Mouse (Mus musculus) lung, adult 18-20 months (tissue): ENCODE data around the gene M6pr.

Experiments used
- DNase-seq, 2 experiments: peaks; one replicate each; pipeline ENCODE4 v3.0.0; 2022; ENCODE audit warnings: mixed read lengths in 2 of 2

M6pr gene

DNA sequence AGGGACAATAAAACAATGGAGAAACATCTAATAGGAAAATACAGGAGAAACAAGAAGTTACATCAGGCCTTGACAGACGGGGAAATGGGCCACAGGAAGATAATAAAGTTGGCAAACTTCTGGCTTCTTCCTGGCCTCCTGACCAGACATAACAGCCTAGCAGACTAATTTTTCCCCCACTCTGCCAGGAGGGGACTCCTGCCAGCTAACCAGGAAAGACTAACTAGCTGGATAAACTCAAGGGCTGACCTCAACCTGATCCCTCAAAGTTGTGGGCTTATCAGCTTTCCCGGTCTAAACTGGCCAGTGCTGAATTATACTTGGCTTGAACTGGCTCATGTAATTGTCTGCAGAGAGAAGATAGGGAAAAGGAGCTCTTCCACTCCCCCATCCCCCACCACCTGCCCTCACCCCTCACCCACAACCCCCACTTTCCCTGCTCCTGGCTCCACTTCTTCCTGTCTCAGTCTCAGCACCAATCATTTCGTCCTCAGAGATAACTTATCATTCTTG is 8.8 kb upstream of the M6pr start:
- no peak for DNase-seq

DNA sequence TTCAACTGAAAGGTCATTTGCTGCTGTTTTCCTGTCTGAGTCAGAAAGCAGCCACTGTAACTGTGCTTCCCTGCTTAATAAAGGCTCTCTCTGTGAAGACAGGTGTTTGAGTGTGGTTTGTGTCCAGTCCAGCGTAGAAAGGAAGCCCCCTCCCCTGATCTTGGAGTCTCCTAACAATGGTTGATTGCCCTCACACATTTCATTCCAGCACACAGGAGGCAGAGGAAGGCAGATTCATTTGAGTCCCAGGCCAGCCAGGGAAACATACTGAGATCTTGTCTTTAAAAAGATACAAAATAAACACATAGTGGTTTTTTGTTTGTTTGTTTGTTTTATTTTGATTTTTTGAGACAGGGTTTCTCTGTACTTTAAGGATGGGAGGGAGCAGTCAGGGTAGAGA is 6.4 kb upstream of the M6pr start:
- no peak for DNase-seq

DNA sequence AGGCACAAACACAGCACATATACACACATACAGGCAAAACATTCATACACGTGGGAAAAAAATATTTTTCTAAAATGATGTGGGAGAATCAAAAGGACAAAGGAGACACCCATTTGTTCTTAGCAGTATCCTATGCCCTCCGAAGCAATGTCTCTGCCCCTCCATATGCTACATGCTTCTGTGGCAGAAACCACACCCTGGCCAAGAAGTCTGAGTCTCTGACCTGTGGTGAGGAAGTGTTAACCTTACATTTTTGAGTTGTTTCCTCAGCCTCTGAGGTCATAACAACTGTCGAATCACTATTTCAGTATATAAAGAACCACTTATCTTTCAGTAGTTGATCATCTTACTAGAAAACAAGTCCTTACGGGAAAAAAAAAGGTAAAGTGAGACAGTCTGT is 5.9 kb upstream of the M6pr start:
- no peak for DNase-seq

DNA sequence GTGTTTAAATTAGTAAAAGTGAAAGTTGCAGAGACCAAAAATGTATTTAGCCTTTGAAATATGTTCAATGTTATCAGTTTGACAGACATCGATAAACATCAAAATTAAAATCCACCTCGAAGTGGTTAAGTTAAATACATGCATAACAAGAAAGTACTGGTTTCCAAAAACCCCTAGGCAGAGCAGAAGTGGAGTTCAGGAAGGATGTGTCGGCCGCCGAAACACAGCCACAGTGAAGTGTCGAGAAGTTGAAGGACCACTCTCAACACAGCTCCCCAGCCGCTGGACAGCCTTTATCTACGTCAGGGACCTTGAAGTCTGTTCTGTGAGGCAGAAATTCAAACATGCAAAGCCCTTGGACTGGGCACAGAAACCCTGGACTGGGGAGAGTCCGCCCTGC is 5.0 kb upstream of the M6pr start:
- DNase-seq, result no peak

DNA sequence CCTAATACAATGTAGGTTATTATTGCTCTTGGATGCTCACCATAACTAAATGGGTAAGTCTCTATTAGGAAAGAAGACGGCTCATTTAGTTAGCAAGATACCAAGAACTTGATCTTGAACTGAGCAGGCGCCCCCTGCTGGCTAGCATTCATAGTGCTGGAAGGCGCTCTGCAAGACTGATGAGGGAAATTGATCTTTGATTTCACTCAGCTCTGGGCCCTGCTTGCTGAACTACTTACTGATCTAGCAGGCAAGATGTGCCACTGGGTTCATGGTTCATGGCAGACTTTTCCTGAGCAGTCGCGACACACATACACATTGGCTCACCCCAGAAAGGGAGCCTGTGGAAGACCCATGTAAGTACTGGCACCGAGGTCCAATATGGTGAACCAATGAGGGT is 4.2 kb upstream of the M6pr start:
- DNase-seq, result peak; percentile 60 to 62

- peak in 1 of 2 experiments; percentile 15 for DNase-seq
Observed at GRCm38 (mm10) chr6:122304790-122305555, 3.5 kb upstream of the M6pr start.

- no peak for DNase-seq
Observed at GRCm38 (mm10) chr6:122306707-122307106, 1.8 kb upstream of the M6pr start.

DNA sequence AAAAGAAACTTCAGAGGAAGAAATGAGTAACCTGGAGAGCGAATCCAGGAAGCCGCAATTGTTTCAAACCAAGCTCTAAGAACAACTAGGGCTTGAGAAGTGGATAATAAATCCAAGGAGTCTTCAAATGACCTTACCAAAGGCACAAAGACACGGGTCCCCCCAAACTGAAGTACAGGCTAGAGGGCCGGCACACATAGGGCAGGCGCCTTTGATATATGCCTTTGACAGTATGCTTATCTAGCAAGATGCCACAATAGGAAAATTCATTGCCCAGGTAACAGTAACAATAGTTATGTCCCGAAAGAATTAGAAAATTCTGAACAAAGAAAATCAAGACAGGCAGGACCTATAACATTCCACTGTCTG is 400 bp upstream of the M6pr start:
- no peak for DNase-seq

DNA sequence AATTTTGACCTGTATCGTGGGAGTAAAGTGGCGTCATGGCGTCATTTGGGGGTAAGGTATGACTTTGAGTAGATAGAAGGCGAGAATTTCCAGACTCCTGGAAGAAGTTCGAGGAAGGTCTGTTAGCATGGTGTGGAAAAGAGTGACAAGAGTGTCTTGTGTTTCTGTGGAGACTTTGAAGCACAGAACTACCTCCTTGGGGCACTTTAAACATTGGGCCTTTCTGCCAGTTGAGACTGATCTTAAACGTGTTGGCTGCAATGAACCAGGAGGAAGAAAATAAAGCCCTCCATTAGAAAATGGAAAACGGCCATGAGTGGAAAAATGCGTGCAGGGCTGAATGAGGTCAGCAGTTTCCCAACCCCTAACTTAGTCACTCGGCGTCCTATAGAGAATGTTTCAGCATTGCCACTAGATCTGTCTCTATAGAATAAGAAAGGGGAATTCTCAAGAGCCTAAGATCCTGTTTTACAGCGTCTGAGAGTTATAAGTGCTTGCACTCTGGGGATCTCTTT is 983 bp downstream of the M6pr start:
- no peak for DNase-seq

DNA sequence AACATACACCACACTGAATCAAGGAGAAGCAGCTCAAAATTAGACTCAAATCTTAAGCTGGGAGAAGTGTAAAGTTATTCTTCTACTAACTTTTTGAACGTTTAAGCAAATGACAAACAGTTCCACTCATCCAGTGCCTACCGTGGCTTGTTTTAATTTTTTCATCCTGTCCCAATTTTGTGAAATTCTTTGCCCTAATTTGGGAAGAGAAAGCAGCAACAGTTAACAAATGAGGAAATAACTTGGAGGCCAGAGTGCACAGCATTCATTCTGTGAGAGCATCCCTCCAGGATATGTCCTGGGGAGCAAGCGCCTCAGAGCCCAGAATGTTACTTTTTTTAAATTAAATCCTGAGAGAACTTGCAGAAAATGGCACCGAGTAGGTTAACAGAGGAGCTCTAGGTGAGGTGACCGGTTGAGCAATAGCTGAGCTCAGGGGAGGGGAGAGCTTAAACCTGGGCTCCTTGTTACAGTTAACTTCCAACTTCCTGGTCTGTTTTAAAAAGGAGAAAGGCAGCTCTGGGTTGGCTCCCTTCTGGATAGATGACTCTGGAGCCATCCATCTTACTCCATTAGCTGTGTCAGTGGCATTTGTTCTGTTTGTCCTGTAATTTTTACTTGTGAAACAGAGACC is 1.8 kb downstream of the M6pr start:
- peak in 1 of 2 experiments; percentile 34 for DNase-seq

DNA sequence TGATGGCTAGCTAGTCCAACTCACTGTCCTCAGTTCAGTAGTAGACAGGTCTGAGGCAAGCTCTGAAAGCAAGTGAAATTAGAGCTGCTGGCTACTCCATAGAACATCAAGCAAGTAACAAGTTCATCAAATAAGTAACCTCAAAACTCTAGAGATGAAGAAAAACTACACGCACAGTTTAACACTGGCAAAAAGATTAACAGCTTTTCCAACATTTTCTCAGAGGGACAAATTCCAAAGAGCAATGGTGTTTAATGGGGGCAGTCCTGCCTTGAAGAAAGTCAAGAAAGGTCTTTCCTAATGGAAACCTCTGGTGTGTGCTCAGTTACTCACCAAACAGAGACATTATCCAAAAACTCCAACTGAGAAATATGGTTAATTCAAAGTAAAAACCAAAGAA is 10.2 kb downstream of the M6pr start:
- DNase-seq, result no peak

GRCm38 (mm10) chr6:122325361-122325975 is 16.9 kb downstream of the M6pr start:
- no peak for DNase-seq

DNA sequence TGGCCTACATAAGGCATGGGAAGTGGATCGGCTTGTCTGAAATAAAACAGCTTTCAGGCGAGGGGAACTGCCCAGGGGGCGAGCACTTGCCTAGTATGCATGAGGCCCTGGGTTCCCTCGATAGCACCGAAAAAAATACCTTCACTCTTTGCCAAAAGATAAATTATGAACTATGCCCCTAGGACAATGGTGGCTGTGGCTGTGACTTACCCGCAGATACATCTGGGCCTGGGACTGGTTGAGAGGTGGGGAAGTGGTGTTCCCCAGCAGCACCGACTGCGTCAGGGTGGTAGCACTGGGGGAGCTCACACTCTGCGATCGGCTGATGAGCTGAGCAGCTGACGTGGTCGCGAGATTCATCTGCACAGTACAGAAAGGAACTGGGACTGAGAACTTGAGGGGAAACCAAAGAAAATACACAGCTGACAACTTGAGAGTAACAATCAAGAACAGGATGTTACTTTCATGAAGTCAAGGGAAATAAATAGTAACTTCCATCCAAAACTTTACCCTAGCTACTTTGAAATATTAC is 24.6 kb downstream of the M6pr start:
- DNase-seq, result no peak

DNA sequence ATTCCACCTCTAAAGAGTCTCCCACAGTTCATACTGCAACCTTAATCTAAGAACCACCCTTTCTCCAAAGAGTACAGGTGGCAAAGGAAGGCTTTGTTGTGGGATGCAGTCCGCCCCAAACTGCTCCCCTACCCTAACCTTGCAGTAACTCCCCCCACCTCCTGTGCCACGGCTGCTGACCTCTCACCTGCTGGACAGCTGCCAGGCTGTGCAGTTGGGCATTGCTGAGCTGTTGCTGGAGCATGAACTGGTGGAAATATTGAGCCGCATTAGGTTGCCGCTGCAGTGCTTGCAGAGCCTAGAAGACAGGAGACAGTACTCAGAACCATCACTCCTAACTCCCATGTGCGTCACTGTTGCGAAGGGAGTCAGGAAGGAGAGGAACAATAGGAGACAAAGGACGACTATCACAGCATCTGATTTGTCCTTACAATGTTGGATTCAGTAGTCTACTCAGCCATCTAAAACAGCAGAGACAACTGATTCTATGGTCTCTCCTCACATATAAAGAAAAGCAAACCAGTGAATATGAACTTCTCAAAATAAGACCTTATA is 26.3 kb downstream of the M6pr start:
- no peak for DNase-seq

DNA sequence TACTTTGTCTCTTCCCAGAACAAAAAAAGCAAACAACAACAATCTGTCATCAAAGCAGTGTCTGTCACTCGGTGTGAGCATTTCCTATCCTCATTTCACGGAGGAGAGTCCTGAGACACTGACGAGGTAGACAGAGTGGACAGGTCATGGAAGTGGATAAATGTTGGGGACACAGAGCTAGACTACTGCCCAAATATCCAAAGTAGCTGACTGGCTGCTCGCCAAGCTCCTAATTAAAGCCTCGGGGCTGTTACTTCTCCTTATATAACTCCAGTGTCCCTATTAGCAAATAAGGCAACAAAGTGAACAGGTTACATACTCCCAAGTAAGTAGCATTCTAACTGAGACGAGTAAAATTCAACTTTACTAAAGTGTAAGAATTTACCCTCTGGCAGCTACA is 29.0 kb downstream of the M6pr start:
- no peak for DNase-seq

GRCm38 (mm10) chr6:122339047-122339647 is 30.6 kb downstream of the M6pr start:
- peak; percentile 67 to 70 for DNase-seq

GRCm38 (mm10) chr6:122339648-122340341 is 31.3 kb downstream of the M6pr start:
- peak; percentile 79 to 82 for DNase-seq

DNA sequence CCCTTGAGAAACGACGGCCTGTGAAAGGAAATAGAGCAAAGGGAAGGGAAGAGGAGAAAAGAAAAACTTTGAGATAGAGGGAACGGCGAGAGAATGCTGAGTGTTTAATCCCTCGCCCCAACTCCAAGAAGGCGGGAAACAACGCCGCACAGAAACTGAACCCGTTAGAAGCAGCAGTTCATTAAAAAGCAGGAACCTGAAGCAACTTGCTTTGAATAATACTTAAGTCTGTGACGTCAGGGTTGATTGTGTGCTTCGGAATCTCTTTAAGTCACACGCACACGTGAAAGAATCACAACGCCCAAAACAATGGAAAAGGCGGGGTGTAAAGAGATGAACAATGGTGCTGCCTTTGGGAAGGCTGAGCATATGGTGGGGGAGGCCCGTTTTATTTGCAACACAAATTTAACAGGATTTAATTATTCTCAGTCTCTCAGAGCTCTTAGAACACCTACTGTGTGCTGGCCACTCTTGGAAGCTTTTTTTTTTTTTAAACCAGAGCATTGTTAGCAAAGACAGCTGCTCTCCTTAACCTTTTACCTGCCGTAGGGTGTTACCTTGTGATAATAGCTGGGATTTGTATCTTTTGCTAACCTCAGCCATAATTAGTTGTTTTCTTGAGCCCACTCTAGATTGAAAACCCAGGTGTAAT is 32.0 kb downstream of the M6pr start, which contains the start of gene Phc1:
Phc1 (minus strand) TSS at position 213 of the 652 bp plus-strand sequence.
- peak; percentile 7 to 24 for DNase-seq

DNA sequence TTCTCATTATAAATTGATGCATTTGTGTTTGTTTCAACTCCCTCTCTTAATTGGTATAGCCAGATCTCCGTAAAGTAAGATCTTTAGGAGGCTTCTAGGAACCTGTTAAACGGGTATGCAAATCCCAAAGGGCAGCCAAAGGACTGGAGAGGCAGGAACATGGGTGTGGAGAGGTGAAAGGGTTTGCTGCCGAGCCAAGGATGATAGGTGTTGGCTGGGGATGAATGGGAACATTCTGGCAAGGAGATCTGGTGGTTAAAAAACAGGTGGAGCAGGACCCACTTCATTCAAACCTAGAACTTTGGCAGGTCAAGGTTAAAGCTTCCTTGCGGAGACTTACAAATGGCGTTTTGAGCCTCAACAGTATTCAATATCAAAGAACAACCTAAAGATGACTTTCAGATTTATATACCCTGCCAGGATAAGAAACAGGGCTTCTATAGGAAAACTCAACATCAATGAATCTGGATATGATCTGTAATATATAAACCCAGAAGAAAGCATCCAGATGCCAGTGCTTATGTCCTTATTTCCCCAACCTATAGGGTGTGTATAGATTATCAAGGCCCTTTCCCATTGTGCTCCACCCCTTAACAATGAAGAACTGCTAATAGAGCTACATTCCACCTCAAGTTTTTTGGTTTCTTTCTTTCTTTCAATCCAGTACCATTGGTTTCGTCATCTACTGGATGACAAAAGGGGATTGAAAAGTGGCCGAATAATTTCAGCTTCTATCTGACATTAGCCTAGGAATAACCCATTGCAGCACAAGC is 32.7 kb downstream of the M6pr start:
- peak; percentile 42 to 70 for DNase-seq

DNA sequence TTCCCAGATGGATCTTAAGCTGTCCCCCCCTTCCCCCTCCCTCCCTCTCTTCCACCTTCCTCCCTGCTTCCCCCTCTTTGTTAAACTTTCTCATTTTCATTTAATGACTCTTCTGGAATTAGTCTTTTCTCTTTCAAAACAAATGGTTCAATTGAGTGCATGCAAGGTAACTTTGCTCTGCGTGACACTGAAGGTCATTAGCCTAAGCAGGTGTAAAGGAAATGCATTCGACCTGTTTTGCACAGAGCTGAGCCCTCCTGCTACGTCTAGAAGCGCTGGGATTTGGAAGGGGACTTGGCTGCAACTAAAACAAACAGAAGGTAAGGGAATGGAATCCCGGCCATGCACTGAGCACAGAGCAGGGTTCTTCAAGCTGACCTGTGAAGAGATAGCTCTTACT is 33.6 kb downstream of the M6pr start:
- no peak for DNase-seq

DNA sequence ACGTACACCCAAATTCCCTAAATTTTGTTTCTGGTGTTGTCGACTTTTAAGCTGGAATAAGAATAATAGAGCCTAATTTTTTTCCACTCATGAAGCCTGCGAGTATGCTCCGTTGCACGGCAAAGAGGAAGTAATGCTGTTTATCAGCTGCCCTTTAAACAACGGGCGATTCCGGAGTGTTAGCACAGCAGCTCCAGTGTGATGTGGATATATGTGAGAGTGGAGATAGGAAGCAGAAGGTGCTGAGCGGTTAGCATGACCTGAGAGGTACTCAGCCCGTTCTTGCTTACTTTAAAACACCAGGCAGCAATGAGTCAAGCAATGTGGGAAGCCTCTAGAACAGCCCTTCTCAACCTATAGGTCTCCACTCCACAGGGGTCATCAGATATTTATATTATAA is 35.2 kb downstream of the M6pr start:
- DNase-seq, result peak in 1 of 2 experiments; percentile 18
